Mouse (Mus musculus): ENCODE data around the gene Gm37240.

DNA sequence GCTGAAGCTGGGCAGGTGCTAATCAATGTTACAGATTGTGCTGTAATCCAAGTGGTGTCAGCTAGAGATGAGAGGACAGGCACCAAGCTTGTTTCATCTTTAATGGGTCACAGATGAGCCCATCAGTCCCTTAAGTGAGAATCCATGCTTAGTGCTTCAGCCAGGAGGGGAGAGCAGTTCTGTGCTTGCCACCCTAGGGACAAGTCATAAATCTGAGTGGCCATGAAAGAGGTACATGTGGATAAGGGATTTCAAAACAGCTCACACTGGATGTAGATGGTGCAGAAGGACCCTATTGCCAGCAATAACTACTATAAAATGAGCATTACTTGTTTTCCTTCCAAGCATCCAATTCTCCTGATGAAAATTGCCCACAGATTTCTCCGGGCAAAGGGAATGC is 551.8 kb downstream of the Gm37240 start:
- TF ChIP-seq CHD2 (IDR thresholded peaks at IDR 0.05; ENCODE audit: low read depth, low read length): no peak
- TF ChIP-seq ZC3H11A (IDR thresholded peaks at IDR 0.05; ENCODE audit: borderline replicate concordance, low read depth, low read length): no peak
- no peak for TF ChIP-seq MAFK (IDR thresholded peaks at IDR 0.05; ENCODE audit: insufficient read depth, low read depth, low read length)
- no peak for TF ChIP-seq HCFC1 (IDR thresholded peaks at IDR 0.05; ENCODE audit: borderline replicate concordance, insufficient read depth, low read length)
- no peak for TF ChIP-seq ZNF384 (IDR thresholded peaks at IDR 0.05; ENCODE audit: low read depth, low read length)

Data from ES-E14 (cell line).